Mouse (Mus musculus): ENCODE measurements around the gene Dpm3.

The Dpm3 gene

DNA sequence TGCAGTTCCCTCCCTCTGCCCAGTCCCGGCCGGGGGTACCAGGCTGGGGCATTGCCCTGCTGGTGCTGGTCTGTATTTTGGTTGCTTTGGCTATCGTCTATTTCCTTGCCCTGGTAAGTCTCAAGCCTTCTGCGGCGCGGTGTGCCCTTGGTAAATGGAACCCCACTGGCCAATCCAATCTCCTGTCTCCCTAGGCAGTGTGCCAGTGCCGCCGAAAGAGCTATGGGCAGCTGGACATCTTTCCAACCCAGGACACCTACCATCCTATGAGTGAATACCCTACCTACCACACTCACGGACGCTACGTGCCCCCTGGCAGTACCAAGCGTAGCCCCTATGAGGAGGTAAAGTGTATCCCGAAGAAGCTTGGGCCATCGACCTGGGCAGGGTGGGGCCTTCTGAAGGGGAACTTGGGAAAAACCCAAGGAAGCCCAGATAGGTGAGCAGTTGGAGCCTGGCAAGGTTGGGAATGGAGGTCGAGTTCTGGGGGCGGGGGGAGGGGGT is 27.3 kb upstream of the Dpm3 start:
- DNase-seq (ENCODE audit: low read depth, low spot score): no peak

DNA sequence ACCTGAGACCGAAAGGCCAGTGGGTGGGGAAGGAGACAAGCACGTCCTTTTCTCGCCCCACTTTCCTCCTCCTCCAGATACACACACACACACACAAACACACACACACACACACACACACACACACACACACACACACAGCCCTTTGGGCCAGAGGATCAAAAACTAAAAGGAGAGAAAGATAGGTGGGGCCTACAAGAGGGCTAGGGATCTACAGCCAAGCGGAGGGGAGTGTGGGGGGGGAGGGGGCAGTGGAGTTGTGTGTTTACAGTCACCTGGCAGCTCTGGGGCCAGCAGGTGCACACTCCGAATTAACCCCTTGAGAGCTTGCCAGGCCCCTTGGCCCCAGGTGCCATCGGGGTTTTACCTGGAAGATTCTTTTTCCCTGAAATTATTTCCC is 26.5 kb upstream of the Dpm3 start:
- DNase-seq (ENCODE audit: low read depth, low spot score): no peak

DNA sequence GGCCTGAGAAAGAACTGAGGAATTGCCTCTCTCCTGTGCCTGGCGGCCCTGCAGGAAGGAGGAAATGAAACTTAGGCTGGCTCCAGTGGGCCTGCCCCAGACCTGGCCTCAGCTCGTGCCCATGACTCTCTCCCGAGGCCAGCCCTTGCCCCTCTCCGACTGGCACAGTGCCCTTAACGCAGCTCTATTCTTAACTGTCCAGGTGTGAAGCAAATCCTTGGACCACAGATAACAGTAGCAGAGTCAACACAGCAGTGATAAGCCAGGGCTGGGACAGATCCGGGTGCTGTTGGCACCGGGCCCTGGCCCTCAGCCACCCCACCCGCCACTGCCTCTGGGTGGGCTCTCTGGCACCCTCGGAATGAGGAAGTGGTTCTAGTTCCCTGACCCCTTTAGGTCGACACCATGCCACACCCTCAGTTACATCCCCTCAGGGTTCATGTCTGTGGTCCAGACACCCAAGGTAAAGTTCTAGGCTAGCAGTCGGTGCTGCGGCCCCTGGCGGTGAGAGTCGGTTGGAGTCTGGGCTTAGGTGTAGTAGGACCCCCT is 25.5 kb upstream of the Dpm3 start:
- DNase-seq (ENCODE audit: low read depth, low spot score): no peak

DNA sequence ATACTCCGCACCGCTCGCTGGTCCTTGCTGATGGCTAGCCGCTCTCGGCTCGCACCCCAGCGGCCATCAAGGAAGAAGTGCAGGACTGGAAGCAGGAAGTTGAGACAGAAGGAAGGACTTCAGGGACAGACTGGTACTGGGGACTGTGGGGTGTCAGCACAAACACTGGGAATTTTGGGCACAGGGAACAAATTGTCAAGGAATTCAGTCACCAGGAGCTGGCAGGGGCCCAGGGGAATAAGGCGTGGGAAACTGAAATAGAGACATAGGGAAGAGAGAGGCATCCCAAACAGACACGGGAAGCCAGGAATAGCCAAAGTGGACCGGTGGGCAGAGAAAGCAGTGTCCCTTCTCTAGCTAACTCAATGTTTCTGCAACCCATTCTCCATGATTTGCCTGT is 22.6 kb upstream of the Dpm3 start:
- no peak for DNase-seq (ENCODE audit: low read depth, low spot score)

DNA sequence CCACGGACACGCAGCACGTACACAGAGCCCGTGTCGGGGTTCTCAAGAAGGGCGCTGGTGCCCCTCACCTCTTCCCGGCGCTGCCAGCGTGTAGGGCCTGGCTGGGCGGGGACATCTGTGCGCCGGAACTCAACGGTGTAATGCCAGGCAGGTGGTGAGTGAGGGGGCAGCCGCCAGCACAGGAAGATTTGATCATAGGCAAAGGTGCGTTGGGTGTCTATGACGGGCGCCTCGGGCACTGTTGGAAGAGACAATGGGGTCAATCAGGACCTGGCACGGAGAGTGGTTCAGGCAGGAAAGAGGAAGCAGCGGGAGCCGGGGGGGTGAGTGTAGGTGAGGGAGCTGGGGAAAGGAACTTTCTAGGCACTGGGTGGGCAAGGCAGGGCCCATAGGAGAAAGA is 21.5 kb upstream of the Dpm3 start:
- DNase-seq (ENCODE audit: low read depth, low spot score): no peak

DNA sequence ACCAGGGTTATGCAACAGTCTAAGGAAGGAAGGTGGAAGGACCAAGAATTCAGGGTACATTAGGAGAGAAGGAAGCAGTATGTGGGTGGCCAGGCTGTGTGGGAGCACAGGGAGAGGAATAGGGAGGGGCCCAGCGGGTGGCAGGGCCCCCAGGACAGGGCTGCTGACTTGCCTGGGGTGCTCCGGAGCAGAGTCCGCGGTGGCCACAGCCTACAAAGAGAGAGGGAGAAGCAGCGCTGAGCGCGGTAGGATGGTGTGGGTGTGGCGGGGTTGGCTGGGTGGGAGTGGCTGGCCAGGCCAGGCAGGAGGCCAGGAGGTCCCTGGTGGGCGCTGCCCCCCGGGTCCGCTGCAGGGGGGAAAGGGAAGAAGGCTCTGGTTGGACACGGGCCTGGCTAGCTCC is 20.7 kb upstream of the Dpm3 start:
- no peak for DNase-seq (ENCODE audit: low read depth, low spot score)

DNA sequence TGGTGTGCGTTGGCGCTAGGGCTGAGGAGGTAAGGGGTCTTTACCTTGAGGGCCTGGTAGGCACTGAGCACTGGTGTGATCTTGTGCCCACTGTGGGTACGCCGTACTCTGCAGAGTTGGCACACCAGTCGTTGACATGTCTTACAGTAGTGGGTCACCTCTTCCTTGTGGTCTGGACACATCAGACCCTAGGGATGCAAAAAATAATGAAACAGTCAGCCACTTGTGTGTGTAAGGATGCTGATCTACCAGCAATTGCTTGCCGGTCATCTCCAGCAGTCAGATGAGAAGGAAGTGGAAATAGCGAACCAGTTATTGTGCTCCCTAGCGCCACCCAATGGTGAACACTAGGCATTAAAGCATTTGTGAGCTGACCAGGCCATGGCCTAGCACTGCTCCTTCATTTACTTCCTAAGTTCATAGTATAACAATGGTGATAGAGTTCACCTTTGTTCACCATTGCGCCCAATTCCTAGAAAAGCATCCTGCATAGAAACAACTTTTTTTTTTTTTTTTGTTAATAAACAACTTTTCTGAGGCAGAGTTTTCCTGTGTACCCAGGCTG is 16.7 kb upstream of the Dpm3 start:
- DNase-seq (ENCODE audit: low read depth, low spot score): no peak

DNA sequence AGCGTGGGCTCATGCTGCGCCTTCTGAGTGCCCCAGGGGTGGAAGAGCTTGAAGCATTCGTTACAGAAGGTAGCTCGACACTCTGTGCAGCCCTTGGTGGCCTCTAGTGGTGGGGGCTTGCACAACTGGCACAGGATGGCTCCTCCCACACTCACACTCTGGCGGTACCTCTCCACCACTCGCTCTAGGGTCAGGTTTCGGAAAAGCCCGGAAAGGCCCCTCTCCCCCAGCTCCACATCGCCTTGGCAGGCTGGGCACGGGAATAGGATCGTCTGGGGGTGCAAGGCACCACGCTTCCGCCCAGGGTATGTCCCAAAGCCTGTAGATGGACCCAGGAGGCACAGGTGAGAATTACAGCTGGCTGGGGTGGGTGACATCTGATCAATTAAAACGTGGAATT is 15.5 kb upstream of the Dpm3 start:
- DNase-seq (ENCODE audit: low read depth, low spot score): no peak

DNA sequence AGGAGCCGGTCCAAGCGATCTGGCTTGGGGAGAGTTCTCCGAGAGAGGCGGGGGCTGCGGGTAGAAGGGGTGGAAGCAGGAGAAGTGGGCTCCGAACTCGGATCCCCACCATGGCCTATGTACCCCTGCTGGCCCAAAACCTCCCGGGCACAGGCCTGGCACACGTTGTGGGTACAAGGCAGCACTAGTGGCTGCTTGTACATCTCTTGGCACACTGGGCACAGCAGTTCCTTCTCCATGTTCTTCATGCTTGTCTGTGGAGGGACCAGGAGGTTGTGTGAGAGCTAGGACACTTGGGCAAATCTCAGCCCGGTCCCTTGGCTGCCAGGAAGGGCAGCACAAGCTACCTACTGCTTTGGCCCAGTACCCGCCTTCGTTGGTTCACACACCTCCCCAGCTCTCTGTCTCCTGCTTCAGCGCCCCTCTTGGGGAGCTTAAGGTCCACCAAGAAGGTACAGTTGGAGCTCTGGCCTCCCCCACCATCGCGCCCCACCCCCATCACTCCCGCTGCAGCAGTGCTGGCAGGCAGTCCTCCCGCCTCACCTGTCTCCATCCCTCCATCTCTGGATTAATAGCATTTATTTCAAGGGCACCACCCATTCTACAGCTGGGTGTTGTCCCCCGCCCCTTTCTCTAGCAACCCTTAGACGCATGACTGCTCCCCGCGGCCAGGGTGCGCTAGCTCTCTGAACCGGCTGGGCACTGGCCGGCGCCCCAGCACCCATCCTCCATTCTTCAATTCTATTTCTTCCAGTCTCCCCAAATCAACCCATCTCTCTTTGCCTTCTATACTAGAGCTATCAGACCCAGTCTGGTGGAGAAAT is 14.8 kb upstream of the Dpm3 start:
- DNase-seq (ENCODE audit: low read depth, low spot score): no peak

DNA sequence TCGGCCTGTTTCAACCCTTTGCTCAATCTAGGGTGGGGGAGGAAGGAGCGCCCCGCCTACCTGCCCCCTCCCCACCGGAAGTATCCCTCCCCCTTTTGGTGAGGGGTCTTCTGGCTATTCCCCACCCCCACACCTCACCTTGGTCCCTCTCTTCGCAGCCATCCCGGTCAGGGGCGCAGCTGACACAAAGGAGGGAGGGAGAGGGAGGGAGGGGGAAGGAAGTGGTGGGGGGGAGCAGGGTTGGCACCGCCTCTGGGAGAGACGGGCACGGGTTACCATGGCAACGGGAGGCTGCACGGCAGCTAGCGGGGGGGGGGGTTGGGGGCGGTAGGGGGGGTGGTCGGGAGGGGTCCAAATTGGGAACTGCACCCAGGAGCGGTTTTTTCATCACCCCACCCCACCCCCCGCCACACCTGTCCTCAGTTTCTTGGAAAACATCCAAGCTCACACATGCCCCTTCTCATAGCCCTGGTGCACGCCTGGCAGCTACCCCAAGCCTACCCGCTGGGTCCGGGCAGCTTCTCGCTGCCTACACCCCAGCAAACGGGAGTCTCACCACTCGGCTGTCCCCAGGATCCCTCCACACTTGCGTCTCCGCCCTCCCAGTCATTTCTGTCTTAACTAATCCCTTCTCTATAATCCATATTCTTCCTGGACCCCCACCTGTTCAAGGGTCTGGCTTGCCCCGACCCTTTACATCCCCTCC is 14.0 kb upstream of the Dpm3 start:
- peak; percentile 67 for DNase-seq (ENCODE audit: low read depth, low spot score)

DNA sequence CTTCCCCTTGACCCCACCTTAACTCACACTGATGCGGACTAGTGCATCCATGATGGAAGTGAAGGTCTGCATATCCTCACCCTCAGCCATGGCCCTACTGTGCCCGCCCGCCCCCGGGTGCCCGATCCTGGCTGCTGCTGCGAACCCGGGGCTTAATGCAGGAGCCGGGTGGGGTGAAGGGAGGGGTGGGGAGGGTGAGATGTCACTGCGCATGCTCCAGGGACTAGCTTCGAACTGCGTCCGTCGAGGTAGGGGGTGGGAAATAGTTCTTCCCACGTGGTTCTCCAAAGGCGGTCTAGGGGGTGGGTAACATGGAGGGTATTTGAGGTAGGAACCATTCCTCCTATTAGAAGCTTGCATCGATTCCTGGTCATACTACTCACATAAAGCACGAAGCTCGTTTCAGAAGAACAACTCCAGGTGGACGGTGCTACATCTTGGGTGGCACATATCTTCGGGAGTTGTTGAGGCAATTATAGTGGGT is 13.4 kb upstream of the Dpm3 start, which contains the start of gene Krtcap2:
TSS of gene Krtcap2 (plus strand) at position 279 of the 484 bp plus-strand sequence.
- peak; percentile 90 for DNase-seq (ENCODE audit: low read depth, low spot score)

DNA sequence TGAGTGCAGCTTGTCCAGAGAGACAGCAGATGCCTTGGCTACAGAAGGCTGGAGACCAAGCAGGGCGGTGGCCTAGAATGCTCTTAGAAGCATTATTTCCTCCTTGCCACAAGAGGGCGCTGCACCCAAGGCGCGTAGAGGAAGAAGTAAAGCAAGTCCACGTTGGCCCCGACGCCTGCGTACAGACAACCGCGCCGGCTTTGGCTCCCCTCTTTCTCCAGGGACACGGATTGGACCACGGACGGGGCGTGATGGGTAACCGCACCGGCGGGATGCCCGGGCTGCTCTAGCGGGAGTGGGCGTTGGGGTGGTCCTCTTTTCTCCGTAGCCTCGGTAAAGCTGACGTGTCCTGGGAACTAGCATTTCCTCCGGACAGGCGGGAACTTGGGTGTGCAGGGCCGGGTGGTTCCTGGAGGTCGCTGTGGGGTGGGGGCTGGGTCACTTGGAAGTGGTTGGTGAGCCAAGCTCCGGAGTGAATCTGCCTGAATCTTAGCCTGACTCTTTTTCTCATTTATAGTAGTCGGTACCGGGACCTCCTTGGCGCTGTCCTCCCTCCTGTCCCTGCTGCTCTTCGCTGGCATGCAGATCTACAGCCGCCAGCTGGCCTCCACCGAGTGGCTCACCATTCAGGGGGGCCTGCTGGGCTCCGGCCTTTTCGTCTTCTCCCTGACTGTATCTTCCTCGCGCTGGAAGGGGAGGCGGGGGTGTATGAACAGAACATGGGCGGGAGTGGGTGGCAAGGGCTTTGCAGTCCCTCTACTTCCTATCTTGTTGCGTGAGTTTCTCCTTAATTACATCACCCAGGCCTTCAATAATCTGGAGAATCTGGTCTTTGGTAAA is 12.7 kb upstream of the Dpm3 start, which contains the start of gene Trim46:
TSS of gene Trim46 (minus strand) at position 49 of the 840 bp plus-strand sequence.
- peak; percentile 79 for DNase-seq (ENCODE audit: low read depth, low spot score)

DNA sequence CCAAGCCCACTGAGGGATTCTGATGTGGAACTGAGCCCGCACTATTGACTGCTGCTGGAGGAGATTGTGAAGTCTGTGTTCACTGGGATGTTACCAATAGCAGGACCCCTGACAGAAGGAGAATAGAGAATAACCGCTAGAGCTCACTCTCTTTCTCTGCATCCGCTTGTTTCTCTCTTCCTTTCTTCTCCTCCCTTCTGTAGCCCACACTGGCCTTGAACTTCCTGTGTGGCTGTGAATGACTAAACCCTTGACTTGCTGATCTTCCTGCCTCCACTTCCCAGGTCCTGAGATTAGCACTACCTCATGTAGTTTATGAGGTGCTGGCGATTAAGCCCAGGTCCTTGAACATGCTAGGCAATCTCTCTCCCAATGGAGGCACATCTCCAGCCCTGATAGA is 11.7 kb upstream of the Dpm3 start:
- no peak for DNase-seq (ENCODE audit: low read depth, low spot score)

DNA sequence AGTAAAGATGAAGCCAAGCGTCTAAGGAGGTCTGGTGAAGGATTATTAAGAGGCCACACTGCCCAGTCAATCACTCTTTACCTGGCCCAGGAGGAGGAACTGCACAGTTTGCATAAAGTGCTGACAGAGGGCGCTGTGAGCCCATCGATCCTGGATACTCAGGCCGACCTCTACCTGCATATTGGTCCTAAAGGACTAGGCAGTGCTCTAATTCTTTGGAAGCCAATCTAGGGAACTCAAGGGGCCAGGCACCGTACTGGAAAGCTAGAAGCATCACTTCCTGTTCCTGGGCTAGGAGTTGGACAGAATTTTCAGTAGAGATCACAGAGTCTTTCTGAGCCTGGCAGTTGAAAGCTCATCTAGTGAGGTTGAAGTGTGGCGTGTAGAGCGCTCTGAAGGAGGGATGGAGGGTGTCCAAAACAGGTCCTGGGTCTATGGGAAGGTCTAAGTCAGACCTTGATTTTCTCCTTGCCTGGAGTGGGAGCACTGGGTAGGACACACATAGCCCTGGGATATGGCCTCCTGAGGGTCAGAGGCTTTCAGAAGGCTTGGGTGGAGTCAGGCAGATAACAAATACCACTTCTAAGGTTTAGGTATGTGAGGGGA is 8.6 kb upstream of the Dpm3 start:
- DNase-seq (ENCODE audit: low read depth, low spot score): no peak

DNA sequence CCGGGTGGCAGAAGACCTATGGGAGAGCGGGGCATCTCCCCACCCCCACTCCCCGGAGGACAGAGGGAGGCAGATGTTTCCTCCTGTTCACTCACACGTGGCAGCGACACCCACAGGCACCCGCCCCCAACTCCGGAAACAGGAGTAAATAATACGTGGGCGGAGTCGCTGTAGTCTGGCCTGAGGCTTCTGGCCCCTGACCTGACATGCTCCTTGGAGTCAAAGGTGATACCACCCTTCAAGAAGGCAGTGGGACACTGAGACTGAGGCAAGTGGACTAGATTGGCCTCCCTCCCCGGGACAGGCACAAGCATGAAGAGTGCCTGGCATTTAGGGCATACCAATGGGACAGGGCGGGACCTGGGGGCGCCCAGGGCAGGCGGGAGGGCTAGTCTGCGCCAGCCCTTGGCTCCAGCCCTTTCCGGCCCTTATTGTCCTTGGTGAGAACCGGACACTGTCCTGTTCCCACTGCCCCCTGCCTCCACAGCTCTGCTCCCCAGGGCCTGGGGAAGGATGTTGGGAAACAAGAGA is 7.7 kb upstream of the Dpm3 start:
- DNase-seq (ENCODE audit: low read depth, low spot score): no peak

DNA sequence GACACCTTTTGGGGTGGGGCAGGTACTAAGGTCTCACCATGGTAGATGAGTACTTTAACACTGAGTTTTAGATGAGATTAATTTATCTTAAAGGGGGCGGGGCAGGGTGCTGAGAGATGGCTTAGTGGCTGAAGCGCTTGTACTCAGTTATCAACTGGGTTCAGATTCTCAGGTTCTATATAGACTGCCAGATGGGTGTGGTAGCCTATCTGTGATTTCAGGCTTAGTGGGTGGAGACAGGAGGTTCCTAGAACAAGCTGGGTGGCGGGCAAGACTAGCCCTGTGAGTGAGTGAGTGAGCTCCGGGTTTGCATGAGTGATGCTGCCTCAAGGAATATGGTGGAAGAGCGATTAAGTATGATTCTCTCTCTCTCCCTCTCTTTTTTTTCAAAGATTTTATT is 4.2 kb upstream of the Dpm3 start:
- DNase-seq (ENCODE audit: low read depth, low spot score): no peak

DNA sequence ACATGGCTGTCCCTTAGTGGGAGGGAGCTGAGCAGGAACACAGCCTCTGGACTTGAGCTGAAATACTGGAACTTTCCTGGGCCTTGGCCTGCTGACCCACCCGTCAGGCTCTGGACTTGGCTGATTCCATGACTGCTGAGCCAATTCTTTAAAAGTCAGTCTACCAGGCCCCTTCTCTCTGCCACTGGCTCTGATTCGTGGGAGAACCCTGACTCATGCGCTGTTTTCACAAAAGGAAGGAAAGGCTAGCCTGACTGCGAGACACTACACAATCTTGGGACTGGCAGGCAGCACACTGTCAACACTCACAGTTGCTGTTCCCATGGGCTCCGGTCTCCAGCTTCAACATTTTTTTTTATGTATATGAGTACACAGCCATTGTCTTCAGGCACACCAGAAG is 3.0 kb upstream of the Dpm3 start:
- no peak for DNase-seq (ENCODE audit: low read depth, low spot score)

DNA sequence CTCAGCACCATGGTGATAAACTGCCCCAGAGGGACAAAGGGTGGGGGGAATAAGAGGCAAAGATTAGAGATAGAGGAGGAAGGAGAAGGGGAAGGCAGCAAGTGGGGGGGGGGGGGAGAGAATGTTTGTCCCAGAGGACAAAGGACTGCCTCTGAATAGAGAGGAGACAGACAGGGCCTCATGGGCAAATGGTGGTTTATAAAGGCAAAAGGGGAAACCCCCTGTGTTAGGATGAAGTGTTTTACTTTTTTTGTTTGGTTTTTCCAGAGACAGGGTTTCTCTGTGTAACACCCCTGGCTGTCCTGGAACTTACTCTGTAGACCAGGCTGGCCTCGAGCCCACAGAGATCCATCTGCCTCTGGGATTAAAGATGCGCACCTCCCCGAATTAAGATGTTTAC is 1.1 kb downstream of the Dpm3 start:
- DNase-seq (ENCODE audit: low read depth, low spot score): no peak

DNA sequence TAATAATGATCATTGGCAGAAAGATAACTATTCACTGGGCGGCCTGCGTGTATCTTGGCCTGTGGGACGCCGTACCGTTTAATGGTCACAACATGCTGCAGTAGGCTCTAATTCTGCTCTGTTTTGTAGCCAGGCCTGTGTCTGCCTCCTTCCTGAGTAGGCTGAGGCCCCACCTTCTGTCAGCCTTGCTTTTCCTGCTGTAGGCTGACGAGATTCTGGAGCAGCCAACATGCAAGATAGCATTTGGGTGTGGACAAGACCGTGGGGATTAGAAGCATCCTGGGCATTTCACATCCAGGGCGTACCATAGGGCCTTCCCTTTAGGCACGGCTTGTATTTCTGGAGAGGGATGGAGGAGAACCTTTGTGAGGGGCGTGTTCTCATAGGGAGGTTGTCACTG is 3.3 kb downstream of the Dpm3 start:
- DNase-seq (ENCODE audit: low read depth, low spot score): no peak

DNA sequence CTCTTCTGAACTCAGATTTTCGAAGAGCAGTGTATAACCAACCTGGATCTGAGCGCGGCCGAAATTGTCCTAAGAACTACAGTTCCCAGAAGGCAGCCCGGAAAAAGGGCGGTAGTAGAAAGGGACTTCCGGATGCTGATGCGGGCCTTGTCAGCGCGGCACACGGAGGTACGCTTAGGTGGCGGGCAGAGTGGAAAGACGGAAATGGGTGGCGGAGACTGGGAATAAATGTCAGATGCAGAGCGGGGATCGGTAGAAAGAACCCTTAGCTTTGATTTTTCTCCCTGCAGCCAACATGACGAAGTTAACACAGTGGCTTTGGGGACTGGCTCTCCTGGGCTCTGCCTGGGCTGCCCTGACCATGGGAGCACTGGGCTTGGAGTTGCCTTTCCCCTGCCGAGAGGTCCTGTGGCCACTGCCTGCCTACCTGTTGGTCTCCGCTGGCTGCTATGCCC is 7.3 kb downstream of the Dpm3 start:
- peak; percentile 67 for DNase-seq (ENCODE audit: low read depth, low spot score)
